26 mouse cellular contexts compared by ENCODE assay signal in the genomic region with DNA sequence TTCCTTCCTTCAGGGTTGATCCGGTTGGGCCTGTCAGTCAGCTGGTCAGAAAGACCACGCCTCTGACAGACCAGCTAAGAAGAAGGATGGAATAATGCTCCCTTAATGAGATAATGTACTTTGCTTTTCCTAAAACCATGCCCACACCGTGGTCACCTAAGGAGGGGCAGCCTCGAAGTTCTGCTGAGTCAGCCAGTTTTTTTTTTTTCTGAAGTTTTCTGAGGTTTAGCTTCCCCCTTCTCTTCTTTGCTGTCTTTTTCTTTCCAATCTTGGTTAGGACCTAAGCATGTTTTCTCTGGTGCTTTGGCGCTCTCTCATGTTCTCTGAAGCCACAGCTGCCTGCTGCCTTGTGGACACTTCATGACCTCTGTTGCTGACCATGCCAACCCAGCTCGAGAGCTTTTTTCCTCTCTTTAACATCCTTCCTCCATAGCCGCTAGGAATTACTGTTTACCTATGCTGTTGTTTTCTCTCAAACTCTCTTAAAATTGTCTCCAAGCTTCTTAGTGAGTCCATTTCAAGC.
DNase-seq lines count a peak whose midpoint lies in the region; ATAC-seq lines count a peak whose summit lies in the region.
"Had no signal": no experiment of that assay in that cellular context is flagged by ENCODE, and none has a peak within 500 bp of the region (broad histone marks: within the 10 kb centered on the region; RNA-seq: fewer than 3 reads in every experiment).

No protein-coding gene starts in this region.

- no peak overlapping the region for H3K9ac ChIP-seq in liver, embryonic 11.5 days (ENCODE audit: low read depth, low read length)
- H3K9ac ChIP-seq: embryonic facial prominence, embryonic 12.5 days; intestine, embryonic 15.5 days; liver, embryonic 13.5 days had no signal

- no peak for ATAC-seq in liver, embryonic 11.5 days (replicated peaks; ENCODE audit: low FRiP score)
- ATAC-seq: forebrain, embryonic 14.5 days; hindbrain, embryonic 16.5 days; intestine, embryonic 15.5 days; lung, postnatal 0 days had no signal

- H3K27me3 ChIP-seq in liver, embryonic 11.5 days (replicated peaks; ENCODE audit: control insufficient read depth, insufficient read depth, low read length) = no peaks in the 10 kb centered on the region
- H3K27me3 ChIP-seq: embryonic facial prominence, embryonic 12.5 days; intestine, embryonic 15.5 days; liver, embryonic 13.5 days had no signal

- peak; percentile 2 for DNase-seq in kidney, adult 18-20 months
- no peak for DNase-seq in kidney, adult 8-10 months
- peak; percentile 44 for DNase-seq in urinary bladder, postnatal 14 days (ENCODE audit: low spot score)
- DNase-seq in urinary bladder, postnatal 4 days (ENCODE audit: low spot score in 2 of 2) = no peak
- DNase-seq in adipocyte (ENCODE audit: low spot score) = peak; percentile 31
- DNase-seq in frontal cortex, postnatal 10 days (ENCODE audit: low spot score in 2 of 2) = no peak
- no peak for DNase-seq in liver, embryonic 11.5 days (ENCODE audit: low spot score)
- DNase-seq: adrenal gland, adult 8-10 months; cerebellum, adult 9-10 months; cerebellum, postnatal 36 days; gastrocnemius, postnatal 36 days; heart, postnatal 14 days; kidney, postnatal 14 days; left cerebral cortex, postnatal 4 days; liver, embryonic 13.5 days; lung, adult 18-20 months; midbrain, embryonic 14.5 days; right cerebral cortex, adult 18-20 months; spleen, adult 18-20 months had no signal

- H3K4me1 ChIP-seq in liver, embryonic 11.5 days (replicated peaks; ENCODE audit: control insufficient read depth, insufficient read depth, low read length) = peaks cover 9% of the 10 kb centered on the region

- H3K4me2 ChIP-seq in liver, embryonic 11.5 days = no peak overlapping the region
- H3K4me2 ChIP-seq: embryonic facial prominence, embryonic 12.5 days had no signal

- WGBS in liver, embryonic 11.5 days = 60% methylated on average over 7 of the region's 7 CpGs

- H3K36me3 ChIP-seq in liver, embryonic 11.5 days (ENCODE audit: control insufficient read depth, insufficient read depth, low read length) = no peaks in the 10 kb centered on the region
- H3K36me3 ChIP-seq: embryonic facial prominence, embryonic 12.5 days; hindbrain, embryonic 10.5 days; intestine, embryonic 15.5 days; liver, embryonic 13.5 days had no signal

- H3K9me3 ChIP-seq in liver, embryonic 11.5 days (ENCODE audit: control insufficient read depth, low read length) = no peaks in the 10 kb centered on the region
- H3K9me3 ChIP-seq: embryonic facial prominence, embryonic 12.5 days; hindbrain, embryonic 10.5 days; intestine, embryonic 15.5 days; liver, embryonic 13.5 days had no signal

- H3K27ac ChIP-seq in liver, embryonic 11.5 days (ENCODE audit: low read depth, low read length) = no peak overlapping the region
- H3K27ac ChIP-seq: embryonic facial prominence, embryonic 12.5 days; hindbrain, embryonic 10.5 days; intestine, embryonic 15.5 days; liver, embryonic 13.5 days; macrophage had no signal

- no peak overlapping the region for H3K4me3 ChIP-seq in liver, embryonic 11.5 days (ENCODE audit: low read depth, low read length)
- H3K4me3 ChIP-seq: embryonic facial prominence, embryonic 12.5 days; hindbrain, embryonic 10.5 days; intestine, embryonic 15.5 days; liver, embryonic 13.5 days had no signal

Comparison
In these comparisons a context has a peak if more than half of its experiments do, and no peak if none do; other contexts are left out.
1. DNase-seq: peak in kidney, adult 18-20 months (single experiment), urinary bladder, postnatal 14 days (single experiment) and adipocyte (single experiment); none in kidney, adult 8-10 months (0 of 2), urinary bladder, postnatal 4 days (0 of 2), frontal cortex, postnatal 10 days (0 of 2) and liver, embryonic 11.5 days (single experiment).